Mouse (Mus musculus) hindbrain, postnatal 0 days (tissue): ENCODE data around the gene Gm4559. TPM values are rescaled to one million over a fixed set of nuclear protein-coding genes. Genes with fewer than 3 reads are reported as not detected.
A peak's percentile ranks its signal among the peaks of the same experiment; 100 is the strongest.
"Not testable (repeated sequence)": the region's sequence is repeated elsewhere in the genome, so short reads cannot be mapped to it uniquely, and the experiment has no call there.

Experiments used
- ATAC-seq: fragments of 200-750 bp; cut with Nextera tagmentation; 2 replicates; pipeline ENCODE4 v1.8.0; 2017; ENCODE audit warnings: mild to moderate bottlenecking, moderate TSS enrichment, moderate library complexity
- DNase-seq: peaks from one replicate; pipeline ENCODE4 v3.0.0-alpha.2; 2015; ENCODE audit warnings: low spot score
- H3K27ac ChIP-seq: fragments of 300-500 bp; sonication (generic); 2 replicates; pipeline ENCODE4 v1.5.1; 2014; ENCODE audit warnings: mild to moderate bottlenecking
- H3K27me3 ChIP-seq: fragments of 300-500 bp; sonication (generic); 2 replicates; pipeline ENCODE4 v1.6.1; 2014; ENCODE audit warnings: low read length, mixed read lengths; ENCODE audit not compliant: insufficient read depth
- H3K36me3 ChIP-seq: fragments of 300-500 bp; sonication (generic); 2 replicates; pipeline ENCODE4 v1.6.1; 2014; ENCODE audit warnings: low read length, mixed read lengths; ENCODE audit not compliant: insufficient read depth
- H3K4me1 ChIP-seq: fragments of 300-500 bp; sonication (generic); 2 replicates; pipeline ENCODE4 v1.6.1; 2014; ENCODE audit warnings: antibody characterized with exemption, low read length, mixed read lengths; ENCODE audit not compliant: insufficient read depth
- H3K4me2 ChIP-seq: fragments of 300-500 bp; sonication (generic); 2 replicates; pipeline ENCODE4 v1.6.1; 2014; ENCODE audit warnings: low read depth, mild to moderate bottlenecking, low read length, moderate library complexity, mixed read lengths
- H3K4me3 ChIP-seq: fragments of 300-500 bp; sonication (generic); 2 replicates; pipeline ENCODE4 v1.5.1; 2014; ENCODE audit warnings: low read length
- H3K9ac ChIP-seq: fragments of 300-500 bp; sonication (generic); replicated peaks from 2 replicates; pipeline ENCODE4 v1.6.1; 2014; ENCODE audit warnings: mild to moderate bottlenecking, low read length, moderate library complexity, mixed read lengths
- H3K9me3 ChIP-seq: fragments of 300-500 bp; sonication (generic); 2 replicates; pipeline ENCODE4 v1.6.1; 2016; ENCODE audit warnings: low read length, mixed read lengths
- CTCF ChIP-seq: IDR thresholded peaks from 2 replicates; pipeline ENCODE4 v1.5.1; 2016; ENCODE audit warnings: antibody characterized with exemption, control low read depth, low read depth
- WGBS: fragments of 180-500 bp; shearing (Covaris S2); extraction: QIAGEN DNeasy Blood & Tissue Kit; methylation state at CpG from one replicate; pipeline ENCODE4 v1.1.7; 2014; 5-methylcytosine and 5-hydroxymethylcytosine counted together
- polyA plus RNA-seq: library from polyadenylated mRNA; unstranded; fragments of >200 nt; fragmentation: Nextera tagmentation; extraction: Ambion mirVana; gene quantifications from 2 replicates; pipeline ENCODE4 v1.2.1, GENCODE M21; 2015
- total RNA-seq: library from RNA; depleted of rRNA; stranded (reverse); fragments of >200 nt; gene quantifications from 2 replicates; pipeline ENCODE4 v1.2.3, GENCODE M21; 2014

Gene Gm4559
- total and polyA plus RNA-seq, 2 experiments from 2014 or later = not detected

GRCm38 (mm10) chr7:142316558-142316957, 42.4 kb upstream of the Gm4559 start:
- no peaks in the 10 kb centered on the region for H3K9me3 ChIP-seq
- no peak overlapping the region for H3K9ac ChIP-seq
- H3K4me2 ChIP-seq = no peak overlapping the region
- H3K27me3 ChIP-seq = no peaks in the 10 kb centered on the region
- no peak overlapping the region for H3K4me3 ChIP-seq
- H3K27ac ChIP-seq = no peak overlapping the region
- 49% methylated on average over 6 of the region's 6 CpGs for WGBS
- TF ChIP-seq CTCF = peak; percentile 92
- no peaks in the 10 kb centered on the region for H3K36me3 ChIP-seq
- ATAC-seq (peak; percentile 71), DNase-seq (peak; percentile 76)
- H3K4me1 ChIP-seq = 0 out of 2 replicates have a peak, but pooled peaks cover 4% of the 10 kb centered on the region

- Histone ChIP-seq H3K27me3 (no peaks in the 10 kb centered on the region), H3K36me3 (no peaks in the 10 kb centered on the region), H3K9me3 (no peaks in the 10 kb centered on the region), H3K27ac (no peak overlapping the region), H3K4me2 (no peak overlapping the region), H3K4me3 (no peak overlapping the region), H3K4me1 (0 out of 2 replicates have a peak, but pooled peaks cover 2% of the 10 kb centered on the region), H3K9ac (no peak overlapping the region)
- DNase-seq (peak; percentile 57), ATAC-seq (no peak)
- TF ChIP-seq CTCF = no peak
- WGBS = 31% methylated on average over 5 of the region's 5 CpGs
These were observed 40.6 kb upstream of the Gm4559 start for GRCm38 (mm10) chr7:142314600-142315285.

- H3K4me2 ChIP-seq, H3K36me3 ChIP-seq, H3K4me3 ChIP-seq, H3K9ac ChIP-seq, H3K27ac ChIP-seq, H3K27me3 ChIP-seq, ATAC-seq, H3K9me3 ChIP-seq, H3K4me1 ChIP-seq, DNase-seq: not testable (repeated sequence)
- 75% methylated on average over 1 of the region's 1 CpGs for WGBS
These were observed 29.8 kb upstream of the Gm4559 start for GRCm38 (mm10) chr7:142303929-142304328.

- ATAC-seq (no peak), DNase-seq (no peak)
- no peak within 1 kb of the TSS for H3K4me3 ChIP-seq
- no peaks in the 10 kb centered on the region for H3K36me3 ChIP-seq
- WGBS = 72% methylated on average over 3 of the region's 3 CpGs
- no peaks in the 10 kb centered on the region; the same call in 1 of the 2 replicates for H3K27me3 ChIP-seq
- H3K9ac ChIP-seq = no peak within 1 kb of the TSS
- no peak within 1 kb of the TSS for H3K4me2 ChIP-seq
- no peaks in the 10 kb centered on the region for H3K4me1 ChIP-seq
- H3K9me3 ChIP-seq = no peaks in the 10 kb centered on the region
- TF ChIP-seq CTCF = no peak
- no peak within 1 kb of the TSS for H3K27ac ChIP-seq
These were observed 29.1 kb upstream of the Gm4559 start, which contains the start of gene Krtap5-4 for GRCm38 (mm10) chr7:142303249-142303648. Gene Krtap5-4 (plus strand): TSS chr7:142303549.

GRCm38 (mm10) chr7:142297018-142297417, 22.9 kb upstream of the Gm4559 start, which contains the start of gene Krtap5-1:
Gene Krtap5-1 (minus strand): TSS chr7:142297118.
- ATAC-seq, H3K4me1 ChIP-seq, H3K9ac ChIP-seq, H3K27ac ChIP-seq, DNase-seq, H3K9me3 ChIP-seq, H3K4me3 ChIP-seq, H3K4me2 ChIP-seq, H3K27me3 ChIP-seq, H3K36me3 ChIP-seq: not testable (repeated sequence)

GRCm38 (mm10) chr7:142296108-142296507, 21.9 kb upstream of the Gm4559 start:
- H3K9ac ChIP-seq, H3K27ac ChIP-seq, H3K4me3 ChIP-seq, H3K36me3 ChIP-seq, H3K4me1 ChIP-seq, H3K9me3 ChIP-seq, ATAC-seq, DNase-seq, H3K27me3 ChIP-seq, H3K4me2 ChIP-seq: not testable (repeated sequence)
- 33% methylated on average over 4 of the region's 4 CpGs for WGBS

- ATAC-seq = no peak
- H3K9me3 ChIP-seq = no peaks in the 10 kb centered on the region
- H3K27ac ChIP-seq = no peak overlapping the region
- no peak overlapping the region for H3K9ac ChIP-seq
- no peak for DNase-seq
- H3K36me3 ChIP-seq = no peaks in the 10 kb centered on the region
- no peaks in the 10 kb centered on the region for H3K27me3 ChIP-seq
- no peak overlapping the region for H3K4me3 ChIP-seq
- no peak overlapping the region for H3K4me2 ChIP-seq
- TF ChIP-seq CTCF = peak; percentile 53
- H3K4me1 ChIP-seq = no peaks in the 10 kb centered on the region
These were observed 21.3 kb upstream of the Gm4559 start for GRCm38 (mm10) chr7:142295418-142295817.
